Mouse (Mus musculus) adrenal gland (tissue): ENCODE measurements around the gene Srcap.

ENCODE experiments used
- intact Hi-C: fragments of 180-260 bp; cut with DNase I; formaldehyde crosslinking; loops from one replicate; pipeline ENCODE4 v1.15.1; 2025

Gene Srcap

DNA sequence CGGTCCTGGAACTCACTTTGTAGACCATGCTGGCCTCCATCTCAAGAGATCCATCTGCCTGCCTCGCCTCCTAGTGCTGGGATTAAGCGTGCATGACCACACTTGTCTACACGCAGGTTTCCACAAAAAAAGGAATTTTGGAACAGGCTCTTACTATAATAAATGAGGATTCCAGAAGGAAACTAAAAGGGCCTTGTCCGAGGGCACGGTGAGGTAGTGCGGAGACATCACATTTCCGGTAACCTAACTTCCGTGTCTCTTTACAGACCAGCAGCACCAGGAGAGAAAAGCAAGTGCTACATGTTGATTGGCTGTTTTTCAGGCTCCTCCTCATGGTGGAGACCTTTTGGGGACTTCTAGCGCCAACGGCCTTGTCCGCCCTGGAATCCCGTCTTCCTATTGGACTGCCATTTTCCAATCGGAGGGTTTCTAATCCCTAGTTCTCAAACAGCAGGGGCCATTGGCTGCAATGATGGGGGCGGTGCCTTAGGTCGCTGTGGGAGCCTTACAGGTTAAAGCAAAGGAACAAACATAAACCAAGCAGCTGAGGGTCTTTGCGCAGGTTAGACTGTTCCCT lies 61.2 kb downstream of the Srcap start, which contains the start of gene Phkg2:
TSS of gene Phkg2 (plus strand) at position 446 of the 577 bp plus-strand sequence.
- intact Hi-C loops: no loop called here

DNA sequence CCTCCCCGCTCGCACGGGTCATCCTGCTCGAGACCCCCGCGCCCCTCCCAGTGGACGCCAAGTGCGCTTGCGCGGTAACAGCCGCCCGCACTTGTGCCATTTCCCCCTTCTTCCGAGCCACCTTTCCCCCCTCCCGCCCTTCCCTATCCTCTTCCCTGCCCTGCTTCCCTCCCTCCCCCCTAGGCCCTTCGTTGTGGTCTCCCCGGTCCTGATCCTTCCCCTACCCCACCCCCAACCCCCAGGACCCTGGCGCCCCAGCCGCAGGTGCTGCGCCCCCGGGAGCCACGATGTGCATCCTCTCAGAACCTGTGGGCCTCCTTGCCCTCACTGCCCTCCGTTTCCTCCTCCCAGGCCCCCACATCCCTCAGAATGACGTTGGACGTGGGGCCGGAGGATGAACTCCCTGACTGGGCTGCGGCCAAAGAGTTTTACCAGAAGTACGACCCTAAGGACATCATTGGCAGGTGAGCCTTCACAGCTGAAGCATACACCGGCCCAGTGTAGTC lies 61.8 kb downstream of the Srcap start:
- intact Hi-C loops: no loop called here

DNA sequence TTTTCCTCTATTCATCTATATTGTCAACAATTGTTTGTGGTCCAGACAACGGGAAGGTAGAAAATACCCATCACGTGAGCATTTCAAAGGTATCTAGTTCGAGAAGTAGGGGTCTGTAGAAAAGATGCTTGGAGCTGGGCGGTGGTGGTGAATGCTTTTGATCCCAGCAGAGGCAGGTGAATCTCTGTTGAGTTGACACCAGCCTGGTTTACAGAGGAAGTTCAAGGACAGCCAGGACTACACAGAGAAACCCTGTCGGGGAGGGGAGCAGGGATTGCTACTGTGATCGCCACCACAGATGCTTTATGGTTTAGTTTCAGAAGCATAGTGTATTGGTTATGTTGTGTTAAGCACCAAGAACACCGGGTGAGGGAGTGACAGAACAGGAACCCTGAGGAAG lies 62.3 kb downstream of the Srcap start:
- intact Hi-C loops: no loop called here

DNA sequence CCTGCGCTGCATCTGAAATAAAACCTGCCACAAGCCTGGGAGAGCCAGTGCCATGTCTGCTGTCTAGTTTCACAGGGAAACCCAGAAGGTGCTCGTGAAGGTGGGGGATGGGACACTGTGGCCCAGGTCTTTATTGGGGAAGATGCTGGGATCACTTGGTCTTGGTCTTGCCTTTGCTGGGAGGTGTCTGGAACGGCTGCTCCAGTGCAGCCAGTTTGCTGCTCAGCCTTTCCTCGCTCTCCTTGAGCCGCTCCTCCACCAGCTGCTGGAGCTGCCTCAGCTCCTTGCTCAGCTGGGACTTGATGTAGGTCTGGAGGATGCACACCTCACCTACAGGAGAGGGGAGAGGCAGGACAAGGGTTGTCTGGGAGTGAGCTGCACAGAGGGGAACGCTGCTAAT lies 71.5 kb downstream of the Srcap start:
- intact Hi-C loops: no loop called here

DNA sequence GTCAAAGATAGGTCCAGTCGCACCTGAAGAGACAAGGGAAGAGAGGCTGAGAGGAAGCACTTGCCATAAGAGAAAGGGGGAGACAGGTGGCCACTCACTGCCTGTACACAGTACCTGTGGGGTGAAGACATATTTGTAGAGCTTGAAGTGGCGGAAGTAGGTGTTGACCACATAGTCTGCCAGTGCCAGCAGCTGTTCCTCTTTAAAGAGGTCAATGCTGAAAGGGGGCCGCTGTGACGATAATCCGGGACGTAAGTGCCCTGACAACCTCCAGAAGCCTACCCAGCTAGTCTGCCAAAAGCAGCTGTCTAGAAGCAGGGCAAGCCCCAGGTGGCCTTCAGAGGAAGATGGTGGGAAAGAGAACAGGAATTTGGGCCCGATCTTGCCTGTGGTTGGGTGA lies 73.2 kb downstream of the Srcap start:
- intact Hi-C loops: no loop called here

DNA sequence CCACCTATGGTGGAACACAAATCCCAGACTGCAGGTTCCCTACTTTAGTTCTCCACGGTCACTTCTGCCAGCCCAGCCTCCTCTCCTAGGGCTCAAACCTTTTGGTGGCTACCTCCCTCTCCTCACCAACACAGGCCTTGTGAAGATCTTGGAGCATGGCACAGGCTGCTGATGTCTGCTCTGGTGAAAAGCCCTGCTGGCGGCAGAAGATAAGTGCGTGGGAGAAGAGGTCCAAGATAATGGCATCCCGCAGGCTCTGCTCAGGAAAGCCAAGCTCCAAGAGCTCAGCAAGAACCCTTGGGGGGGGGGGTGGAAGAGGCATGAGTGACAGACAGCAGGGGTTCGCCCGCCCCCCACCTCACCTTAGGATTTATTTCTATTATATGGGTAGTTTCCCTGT lies 74.4 kb downstream of the Srcap start:
- intact Hi-C loops: no loop called here

DNA sequence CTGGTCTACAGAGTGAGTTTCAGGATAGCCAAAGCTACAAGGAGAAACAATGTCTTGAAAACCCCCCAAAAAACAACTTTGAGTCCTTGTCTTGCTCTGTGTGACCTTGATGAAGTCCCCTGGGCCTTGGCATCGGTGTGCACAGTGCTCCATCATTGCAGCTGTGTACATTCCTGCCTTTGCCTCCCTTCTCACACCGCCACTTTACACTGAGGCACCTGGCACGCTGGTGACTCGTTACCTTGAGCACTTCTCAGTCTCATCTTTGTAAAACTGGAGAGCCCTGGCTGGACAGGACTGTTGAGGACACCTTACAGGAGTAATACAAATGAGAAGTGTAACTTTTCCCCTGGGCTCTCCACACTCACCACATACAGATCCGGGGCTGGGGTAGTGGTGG lies 75.4 kb downstream of the Srcap start:
- intact Hi-C loops: no loop called here

DNA sequence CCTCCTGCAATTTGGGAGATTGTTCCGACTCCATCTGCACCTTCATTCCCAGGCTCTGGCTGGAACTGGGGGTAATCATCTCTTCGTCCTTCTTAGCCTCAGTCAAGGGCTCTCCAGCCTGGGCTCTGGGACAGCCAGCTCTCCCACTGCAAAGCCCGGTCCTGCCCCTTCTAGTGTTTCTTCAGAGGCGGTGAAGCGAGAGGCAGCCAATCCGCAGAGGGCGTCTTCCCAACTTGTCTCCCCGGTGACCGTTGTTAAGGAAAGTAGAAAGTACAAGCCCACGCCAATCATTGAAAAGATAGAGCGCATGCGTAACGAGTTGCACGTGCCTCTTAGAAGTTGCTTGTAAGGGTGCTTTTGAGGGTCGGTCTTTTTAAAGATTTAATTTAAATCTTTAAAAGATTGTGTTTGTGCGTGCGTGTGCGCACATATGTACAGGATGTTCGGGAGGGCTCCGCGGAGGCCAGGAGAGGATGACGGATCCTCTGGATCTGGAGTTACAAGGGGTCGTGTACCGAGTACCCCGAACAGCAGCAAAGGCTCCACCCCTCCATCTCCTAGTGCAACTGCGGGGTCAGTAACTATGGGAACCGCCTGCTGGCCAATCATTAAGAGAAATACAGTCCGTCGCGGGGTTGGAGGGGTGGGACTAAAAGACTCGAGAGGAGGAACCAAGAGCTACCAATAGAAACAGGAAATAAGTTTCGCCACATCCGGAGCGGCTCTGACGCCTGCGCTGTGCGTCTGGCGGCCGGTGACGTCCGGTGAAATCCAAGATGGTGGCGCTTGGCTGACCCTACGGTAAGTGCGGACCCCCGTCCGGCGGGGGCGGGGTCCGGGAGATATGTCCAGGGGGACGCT lies 76.5 kb downstream of the Srcap start, which contains the start of the genes Ccdc189 and Rnf40:
TSS of gene Ccdc189 (minus strand) at position 585 of the 861 bp plus-strand sequence.
TSS of gene Rnf40 (plus strand) at position 757 of the 861 bp plus-strand sequence.
- intact Hi-C loops: no loop called here

DNA sequence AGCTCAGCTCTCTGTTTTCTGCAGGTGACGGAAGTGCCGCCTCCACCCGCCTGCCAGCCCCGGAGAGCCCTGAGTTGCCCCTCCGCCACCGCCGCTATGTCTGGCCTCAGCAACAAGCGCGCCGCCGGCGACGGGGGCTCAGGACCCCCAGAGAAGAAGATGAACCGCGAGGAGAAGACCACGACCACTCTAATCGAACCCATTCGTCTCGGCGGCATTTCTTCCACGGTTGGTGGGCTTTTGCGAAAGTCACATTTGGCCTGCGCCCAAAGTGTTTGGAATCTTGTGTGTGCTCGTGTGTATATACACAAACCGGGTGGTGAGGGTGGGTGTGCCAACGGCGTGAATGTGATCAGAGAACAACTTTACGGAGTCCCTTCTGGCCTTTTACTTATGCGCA lies 77.1 kb downstream of the Srcap start:
- intact Hi-C loops: no loop called here

DNA sequence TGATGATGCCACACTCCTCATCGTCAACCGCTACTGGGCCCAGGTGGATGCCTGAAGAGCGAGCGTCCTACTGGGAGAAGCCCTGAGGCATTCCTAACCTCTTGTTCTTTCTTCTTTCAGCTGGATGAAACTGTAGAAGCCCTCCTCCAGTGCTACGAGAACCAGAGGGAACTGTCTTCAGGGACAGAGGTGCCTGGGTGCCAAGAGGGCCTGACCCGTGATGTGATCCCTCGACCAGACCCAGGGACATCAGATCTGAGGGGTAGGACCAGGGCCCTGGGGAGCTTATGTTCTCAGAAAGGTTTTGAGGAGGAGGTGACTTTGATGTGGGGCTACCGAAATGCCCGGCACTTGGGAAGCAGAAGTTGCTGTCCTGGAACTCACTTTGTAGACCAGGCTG lies 77.9 kb downstream of the Srcap start:
- intact Hi-C loops: no loop called here

DNA sequence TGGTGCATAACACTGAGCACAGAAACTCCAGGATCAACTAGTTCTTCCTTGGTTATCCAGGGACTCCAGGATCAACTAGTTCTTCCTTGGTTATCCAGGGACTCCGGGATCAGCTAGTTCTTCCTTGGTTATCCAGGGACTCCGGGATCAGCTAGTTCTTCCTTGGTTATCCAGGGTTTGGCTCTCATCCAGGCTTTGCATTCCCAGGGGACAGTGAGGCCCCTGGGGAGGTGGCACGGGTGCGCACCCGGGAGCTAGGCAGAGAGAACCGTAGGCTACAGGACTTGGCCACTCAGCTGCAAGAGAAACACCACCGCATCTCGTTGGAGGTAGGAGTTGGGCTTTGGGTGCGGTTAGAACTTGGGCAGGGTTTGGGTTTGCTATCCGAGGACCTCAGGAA lies 79.3 kb downstream of the Srcap start:
- intact Hi-C loops: no loop called here

DNA sequence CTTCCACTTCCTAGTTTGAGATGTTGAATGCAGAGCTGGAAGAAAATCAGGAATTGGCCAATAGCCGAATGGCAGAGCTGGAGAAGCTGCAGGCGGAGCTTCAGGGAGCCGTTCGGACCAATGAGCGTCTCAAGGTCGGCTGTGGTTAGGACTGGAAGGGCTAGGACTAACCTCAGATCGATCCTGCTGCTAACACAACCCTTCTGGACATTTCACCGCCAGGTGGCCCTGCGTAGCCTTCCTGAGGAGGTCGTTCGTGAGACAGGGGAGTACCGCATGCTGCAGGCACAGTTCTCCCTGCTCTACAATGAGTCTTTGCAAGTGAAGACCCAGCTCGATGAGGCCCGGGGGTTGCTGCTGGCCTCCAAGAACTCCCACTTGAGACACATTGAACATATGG lies 80.8 kb downstream of the Srcap start:
- intact Hi-C loops: no loop called here

DNA sequence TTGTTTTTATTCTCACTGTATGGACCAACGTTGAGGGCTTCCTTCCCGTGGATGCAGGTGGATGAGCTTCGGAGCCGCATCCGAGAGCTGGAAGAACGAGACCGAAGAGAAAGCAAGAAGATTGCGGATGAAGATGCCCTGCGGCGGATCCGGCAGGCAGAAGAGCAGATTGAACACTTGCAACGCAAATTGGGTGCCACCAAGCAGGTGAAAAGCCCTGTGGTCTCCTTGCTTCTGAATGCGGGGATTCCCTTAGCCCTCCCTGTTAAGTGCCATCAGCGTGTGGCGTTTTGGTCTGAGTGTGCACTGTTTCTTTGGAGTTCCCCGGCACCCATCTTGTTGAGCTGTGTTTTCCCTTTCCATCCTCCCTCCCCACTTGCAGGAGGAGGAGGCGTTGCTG lies 85.0 kb downstream of the Srcap start:
- intact Hi-C loops: no loop called here

DNA sequence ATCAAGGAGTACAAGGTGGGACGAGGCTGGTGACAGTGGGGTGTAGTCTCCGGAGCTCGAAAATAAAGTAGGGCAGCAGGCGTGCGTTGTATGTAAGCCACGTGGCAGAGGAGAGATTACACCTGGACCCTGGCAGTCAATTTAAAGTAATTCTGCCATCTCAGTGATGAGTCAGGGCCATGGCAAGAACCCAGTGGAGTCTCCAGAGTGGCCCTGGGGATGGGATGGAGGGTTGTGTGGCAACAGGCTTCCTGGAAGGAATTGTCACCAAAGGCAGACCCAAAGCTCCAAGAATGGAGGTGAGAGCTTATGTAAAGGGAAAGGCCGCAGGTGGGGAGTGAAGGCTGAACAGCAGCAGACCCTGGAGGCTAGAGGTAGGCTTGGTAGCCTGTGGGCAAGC lies 88.8 kb downstream of the Srcap start:
- intact Hi-C loops: no loop called here

DNA sequence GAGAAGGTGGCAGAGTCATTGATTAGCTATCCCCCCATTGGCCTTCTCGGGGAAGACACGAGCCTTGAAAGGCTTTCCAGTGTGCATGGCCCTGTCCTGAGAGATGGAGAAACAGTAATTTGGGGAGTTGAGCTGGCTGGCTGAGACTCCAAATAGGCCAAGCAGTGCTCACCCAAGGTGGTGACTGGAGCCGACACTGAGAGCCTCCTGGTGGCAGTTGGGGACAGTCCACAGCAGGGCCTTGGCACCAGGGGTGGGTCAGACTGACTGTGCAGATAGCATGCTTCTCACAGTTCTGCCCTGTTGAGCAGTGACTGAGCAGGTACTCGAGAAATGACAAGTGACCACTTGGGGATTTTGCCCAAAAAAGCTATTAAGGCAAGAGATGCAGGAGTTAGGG lies 90.0 kb downstream of the Srcap start:
- intact Hi-C loops: no loop called here

DNA sequence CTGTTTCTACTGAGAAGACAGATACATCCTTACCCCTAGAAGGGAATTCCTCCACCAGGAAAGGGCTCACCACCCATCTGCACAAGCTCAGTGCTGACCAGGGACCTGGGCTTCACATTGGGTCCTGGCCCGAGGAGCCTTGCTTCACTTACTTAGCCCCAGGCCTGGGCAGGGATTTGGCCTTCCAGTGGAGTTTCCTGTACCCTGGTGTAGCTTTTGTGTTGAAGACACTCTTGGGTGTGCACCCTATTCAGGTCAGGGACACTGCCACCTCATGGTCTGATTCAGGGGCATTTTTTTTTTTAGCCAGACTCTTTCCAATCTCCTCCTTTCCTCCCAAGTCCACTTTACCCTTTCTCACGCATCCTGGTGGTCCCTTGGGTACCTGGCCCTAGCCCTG lies 91.1 kb downstream of the Srcap start:
- intact Hi-C loops: no loop called here

DNA sequence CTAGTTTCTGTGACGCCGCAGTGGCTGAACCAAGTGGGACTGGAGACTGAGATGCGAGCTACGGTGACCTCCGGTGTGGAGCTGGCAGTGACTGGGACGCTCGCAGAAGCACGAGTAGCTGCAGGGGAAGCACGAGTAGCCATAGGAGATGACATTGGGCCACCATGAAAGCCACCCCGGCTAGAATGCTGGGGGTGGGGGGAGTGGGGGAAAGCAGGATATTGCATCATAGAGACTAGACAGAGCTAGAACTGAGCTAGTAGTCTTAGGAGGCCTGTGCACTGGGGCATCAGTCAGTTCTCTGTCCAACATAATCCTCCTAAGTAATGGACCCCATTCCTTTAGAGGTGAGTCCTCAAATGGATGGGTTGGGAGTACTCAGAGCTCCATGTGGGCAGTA lies 92.5 kb downstream of the Srcap start:
- intact Hi-C loops: no loop called here

DNA sequence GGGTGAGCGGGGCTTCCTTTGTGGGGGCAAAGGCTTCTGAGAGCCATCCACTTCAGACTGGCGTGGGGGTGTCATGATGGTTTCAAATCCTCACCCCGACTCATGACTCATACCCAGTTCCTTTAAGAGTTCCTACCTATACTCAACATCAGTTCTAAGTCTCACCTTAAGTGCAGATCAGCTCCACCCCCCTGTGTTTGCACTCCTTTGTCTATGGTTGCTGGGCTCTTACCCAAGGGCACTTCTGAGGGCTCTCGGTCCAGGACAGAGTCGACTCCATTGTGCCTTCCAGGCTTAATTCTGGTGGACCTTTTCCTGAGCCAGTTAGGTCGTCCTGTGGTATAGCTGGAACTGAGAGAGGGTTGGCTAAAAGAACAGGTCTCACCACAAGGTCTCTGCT lies 95.4 kb downstream of the Srcap start:
- intact Hi-C loops: no loop called here
